Mouse (Mus musculus): ENCODE data around the gene A2ml1. TPM values are rescaled to one million over a fixed set of nuclear protein-coding genes. Genes with fewer than 3 reads are reported as not detected.

A2ml1 gene
- polyA plus RNA-seq, 1 experiment from 2014 or later, result 10.3 TPM

- whole genome bisulfite sequencing, result 82% methylated on average over 2 of the region's 2 CpGs
- Histone ChIP-seq H3K36me3 (no peaks in the 10 kb centered on the region), H3K4me1 (no peaks in the 10 kb centered on the region)
These were observed 75.7 kb downstream of the A2ml1 start for GRCm38 (mm10) chr6:128505676-128506236.

GRCm38 (mm10) chr6:128504743-128505142 is 76.7 kb downstream of the A2ml1 start:
- Histone ChIP-seq H3K4me1 (no peaks in the 10 kb centered on the region), H3K36me3 (no peaks in the 10 kb centered on the region), H3K27me3 (no peaks in the 10 kb centered on the region), H3K27ac (replicated peaks) (no peak overlapping the region), H3K9ac (no peak overlapping the region), H3K9me3 (replicated peaks) (no peaks in the 10 kb centered on the region), H3K4me3 (replicated peaks) (no peak overlapping the region), H3K4me2 (replicated peaks) (no peak overlapping the region)
- ATAC-seq (ENCODE audit: insufficient number of reproducible peaks, low FRiP score, low TSS enrichment, low read depth), result no peak
- WGBS, result 70% methylated on average over 5 of the region's 5 CpGs

More at GRCm38 (mm10) chr6:128505676-128506236, 75.7 kb downstream of the A2ml1 start:
- ATAC-seq (ENCODE audit: insufficient number of reproducible peaks, low FRiP score, low TSS enrichment, low read depth), result no peak
- no peak overlapping the region for H3K4me3 ChIP-seq (replicated peaks)
- H3K27ac ChIP-seq (replicated peaks), result no peak overlapping the region
- H3K4me2 ChIP-seq (replicated peaks), result no peak overlapping the region
- no peaks in the 10 kb centered on the region for H3K27me3 ChIP-seq
- H3K9ac ChIP-seq, result no peak overlapping the region
- no peaks in the 10 kb centered on the region for H3K9me3 ChIP-seq (replicated peaks)

- no peak overlapping the region for H3K4me2 ChIP-seq (replicated peaks)
- no peaks in the 10 kb centered on the region for H3K4me1 ChIP-seq
- H3K9me3 ChIP-seq (replicated peaks), result no peaks in the 10 kb centered on the region
- H3K9ac ChIP-seq, result no peak overlapping the region
- ATAC-seq (ENCODE audit: insufficient number of reproducible peaks, low FRiP score, low TSS enrichment, low read depth), result no peak
- H3K36me3 ChIP-seq, result no peaks in the 10 kb centered on the region
- no peak overlapping the region for H3K27ac ChIP-seq (replicated peaks)
- WGBS, result 56% methylated on average over 1 of the region's 1 CpGs
- no peaks in the 10 kb centered on the region for H3K27me3 ChIP-seq
- H3K4me3 ChIP-seq (replicated peaks), result no peak overlapping the region
These were observed 86.1 kb downstream of the A2ml1 start for GRCm38 (mm10) chr6:128495346-128495745.

- 60% methylated on average over 15 of the region's 15 CpGs for WGBS
- H3K9me3 ChIP-seq (replicated peaks), result no peaks in the 10 kb centered on the region
- no peak overlapping the region for H3K4me3 ChIP-seq (replicated peaks)
- no peaks in the 10 kb centered on the region for H3K27me3 ChIP-seq
- H3K36me3 ChIP-seq, result no peaks in the 10 kb centered on the region
- ATAC-seq (ENCODE audit: insufficient number of reproducible peaks, low FRiP score, low TSS enrichment, low read depth), result no peak
- no peak overlapping the region for H3K9ac ChIP-seq
- no peak overlapping the region for H3K27ac ChIP-seq (replicated peaks)
- H3K4me2 ChIP-seq (replicated peaks), result no peak overlapping the region
- no peaks in the 10 kb centered on the region for H3K4me1 ChIP-seq
These were observed 86.6 kb downstream of the A2ml1 start for GRCm38 (mm10) chr6:128494646-128495331.

GRCm38 (mm10) chr6:128491916-128492315 is 89.5 kb downstream of the A2ml1 start:
- ATAC-seq (ENCODE audit: insufficient number of reproducible peaks, low FRiP score, low TSS enrichment, low read depth), result no peak

GRCm38 (mm10) chr6:128490141-128490540 is 91.3 kb downstream of the A2ml1 start:
- no peak for ATAC-seq (ENCODE audit: insufficient number of reproducible peaks, low FRiP score, low TSS enrichment, low read depth)
- Histone ChIP-seq H3K36me3 (no peaks in the 10 kb centered on the region), H3K9me3 (replicated peaks) (no peaks in the 10 kb centered on the region), H3K27ac (replicated peaks) (no peak overlapping the region), H3K9ac (no peak overlapping the region), H3K4me3 (replicated peaks) (no peak overlapping the region), H3K27me3 (no peaks in the 10 kb centered on the region), H3K4me1 (no peaks in the 10 kb centered on the region), H3K4me2 (replicated peaks) (no peak overlapping the region)
- 95% methylated on average over 10 of the region's 10 CpGs for WGBS

More at GRCm38 (mm10) chr6:128491916-128492315, 89.5 kb downstream of the A2ml1 start:
- Histone ChIP-seq H3K27me3 (no peaks in the 10 kb centered on the region), H3K9ac (no peak overlapping the region), H3K4me1 (no peaks in the 10 kb centered on the region), H3K36me3 (no peaks in the 10 kb centered on the region), H3K4me3 (replicated peaks) (no peak overlapping the region), H3K4me2 (replicated peaks) (no peak overlapping the region), H3K27ac (replicated peaks) (no peak overlapping the region), H3K9me3 (replicated peaks) (no peaks in the 10 kb centered on the region)
- whole genome bisulfite sequencing, result 59% methylated on average over 4 of the region's 4 CpGs

Other genes with a start within 250 kb of the A2ml1 start
- 26.9 and 30.9 TPM in 2 replicates for gene Tulp3, start 225.8 kb downstream of the A2ml1 start, polyA plus RNA-seq (2015; fragmentation: Nextera tagmentation; extraction: Ambion mirVana)
- 108 and 118 TPM in 2 replicates for gene Rhno1, start 218.7 kb downstream of the A2ml1 start, polyA plus RNA-seq (2015; fragmentation: Nextera tagmentation; extraction: Ambion mirVana)
- 25.7 and 31.5 TPM in 2 replicates for gene Foxm1, start 218.6 kb downstream of the A2ml1 start, polyA plus RNA-seq (2015; fragmentation: Nextera tagmentation; extraction: Ambion mirVana)
- 1.6 TPM in 2 replicates for gene Tex52, start 206.2 kb downstream of the A2ml1 start, polyA plus RNA-seq (2015; fragmentation: Nextera tagmentation; extraction: Ambion mirVana)
- not detected in 2 replicates for gene Gm44596, start 206.1 kb downstream of the A2ml1 start, polyA plus RNA-seq (2015; fragmentation: Nextera tagmentation; extraction: Ambion mirVana)
- 5.5 and 7.5 TPM in 2 replicates for gene Nrip2, start 182.3 kb downstream of the A2ml1 start, polyA plus RNA-seq (2015; fragmentation: Nextera tagmentation; extraction: Ambion mirVana)
- 33.0 and 33.5 TPM in 2 replicates for gene Itfg2, start 156.7 kb downstream of the A2ml1 start, polyA plus RNA-seq (2015; fragmentation: Nextera tagmentation; extraction: Ambion mirVana)
- 341 and 347 TPM in 2 replicates for gene Fkbp4, start 142.9 kb downstream of the A2ml1 start, polyA plus RNA-seq (2015; fragmentation: Nextera tagmentation; extraction: Ambion mirVana)
- gene Pzp, start 54.9 kb downstream of the A2ml1 start, polyA plus RNA-seq (2015; fragmentation: Nextera tagmentation; extraction: Ambion mirVana), result 0.07 and 0.48 TPM in 2 replicates
- gene Klrb1a, start 41.9 kb upstream of the A2ml1 start, polyA plus RNA-seq (2015; fragmentation: Nextera tagmentation; extraction: Ambion mirVana), result not detected in 2 replicates
- gene Clec2h, start 80.8 kb upstream of the A2ml1 start, polyA plus RNA-seq (2015; fragmentation: Nextera tagmentation; extraction: Ambion mirVana), result not detected in 2 replicates
- gene Klrb1, start 141.5 kb upstream of the A2ml1 start, polyA plus RNA-seq (2015; fragmentation: Nextera tagmentation; extraction: Ambion mirVana), result not detected in 2 replicates
- 0.05 and 0.11 TPM in 2 replicates for gene Klrb1c, start 207.6 kb upstream of the A2ml1 start, polyA plus RNA-seq (2015; fragmentation: Nextera tagmentation; extraction: Ambion mirVana)
- gene Gm44511, start 244.7 kb upstream of the A2ml1 start, polyA plus RNA-seq (2015; fragmentation: Nextera tagmentation; extraction: Ambion mirVana), result not detected in 2 replicates
- 0.34 TPM in 1 of 2 replicates, not detected in the other for gene Klrb1b, start 244.7 kb upstream of the A2ml1 start, polyA plus RNA-seq (2015; fragmentation: Nextera tagmentation; extraction: Ambion mirVana)